Mouse (Mus musculus) thymus, adult 2 months (tissue): ENCODE measurements around the gene Top3a. TPM values are rescaled to one million over a fixed set of nuclear protein-coding genes. Genes with fewer than 3 reads are reported as not detected.

Experiments
- DNase-seq: peaks from one replicate; pipeline ENCODE4 v3.0.0; 2021
- H3K27ac ChIP-seq: fragments of 200-500 bp; 2 replicates; pipeline ENCODE4 v1.5.1; 2012; ENCODE audit warnings: low read length, control low read depth; ENCODE audit not compliant: control insufficient read depth, insufficient read depth
- H3K27me3 ChIP-seq: fragments of 200-500 bp; 2 replicates; pipeline ENCODE4 v1.6.1; 2012; ENCODE audit warnings: mild to moderate bottlenecking, low read length, moderate library complexity, mixed read lengths; ENCODE audit not compliant: control insufficient read depth, insufficient read depth
- H3K36me3 ChIP-seq: fragments of 200-500 bp; 2 replicates; pipeline ENCODE4 v1.6.1; 2012; ENCODE audit warnings: mild to moderate bottlenecking, low read length, moderate library complexity; ENCODE audit not compliant: control insufficient read depth, insufficient read depth
- H3K4me1 ChIP-seq: fragments of 200-500 bp; replicated peaks from 2 replicates; pipeline ENCODE4 v1.6.1; 2012; ENCODE audit warnings: low read length; ENCODE audit not compliant: control insufficient read depth, insufficient read depth
- H3K4me3 ChIP-seq: fragments of 200-500 bp; 2 replicates; pipeline ENCODE4 v1.5.1; 2012; ENCODE audit warnings: mild to moderate bottlenecking, low read length, control low read depth, moderate library complexity; ENCODE audit not compliant: control insufficient read depth, insufficient read depth
- CTCF ChIP-seq: fragments of 200-500 bp; IDR thresholded peaks from 2 replicates; pipeline ENCODE4 v1.5.1; 2012; ENCODE audit warnings: mild to moderate bottlenecking, control low read depth, low read length, moderate library complexity, borderline replicate concordance; ENCODE audit not compliant: control insufficient read depth, poor library complexity, insufficient read depth; ENCODE audit errors: extremely low read depth
- POLR2A ChIP-seq: fragments of 200-500 bp; IDR thresholded peaks from 2 replicates; pipeline ENCODE4 v1.6.1; 2012; ENCODE audit warnings: mild to moderate bottlenecking, low read length, control low read depth, moderate library complexity; ENCODE audit not compliant: control insufficient read depth, poor library complexity, insufficient read depth; ENCODE audit errors: extremely low read depth
- WGBS: fragments of 180-500 bp; shearing (Covaris S2); methylation state at CpG from one replicate; pipeline ENCODE4 v1.1.7; 2018; 5-methylcytosine and 5-hydroxymethylcytosine counted together
- polyA plus RNA-seq: library from polyadenylated mRNA; depleted of rRNA; stranded (reverse); fragments of >200 nt; gene quantifications from 2 replicates; pipeline ENCODE4 v1.2.3, GENCODE M21; 2012

Gene Top3a
- polyA plus RNA-seq, 1 experiment = 17.9 TPM

GRCm38 (mm10) chr11:60708631-60709030 lies 68.5 kb downstream of the Top3a start:
- DNase-seq = no peak
- TF ChIP-seq POLR2A = no peak
- no peak for TF ChIP-seq CTCF
- no peak overlapping the region for H3K27ac ChIP-seq
- H3K36me3 ChIP-seq = peaks cover 51% of the 10 kb centered on the region
- H3K4me3 ChIP-seq = no peak overlapping the region
- H3K4me1 ChIP-seq = no peaks in the 10 kb centered on the region
- no peaks in the 10 kb centered on the region for H3K27me3 ChIP-seq
- WGBS = 96% methylated on average over 10 of the region's 10 CpGs

- no peak for DNase-seq
- no peaks in the 10 kb centered on the region for H3K27me3 ChIP-seq
- peaks cover 43% of the 10 kb centered on the region for H3K36me3 ChIP-seq
- WGBS = 87% methylated on average over 3 of the region's 3 CpGs
- no peaks in the 10 kb centered on the region for H3K4me1 ChIP-seq
- H3K27ac ChIP-seq = no peak overlapping the region
- no peak overlapping the region for H3K4me3 ChIP-seq
- no peak for TF ChIP-seq POLR2A
- TF ChIP-seq CTCF = no peak
These were observed 69.5 kb downstream of the Top3a start for GRCm38 (mm10) chr11:60707672-60708071.

GRCm38 (mm10) chr11:60706696-60707480 lies 70.3 kb downstream of the Top3a start:
- no peak overlapping the region for H3K27ac ChIP-seq
- 94% methylated on average over 14 of the region's 14 CpGs for WGBS
- no peak overlapping the region for H3K4me3 ChIP-seq
- H3K27me3 ChIP-seq = no peaks in the 10 kb centered on the region
- no peak for DNase-seq
- H3K4me1 ChIP-seq = no peaks in the 10 kb centered on the region
- peaks cover 36% of the 10 kb centered on the region for H3K36me3 ChIP-seq
- no peak for TF ChIP-seq POLR2A

GRCm38 (mm10) chr11:60706076-60706475 lies 71.1 kb downstream of the Top3a start:
- Histone ChIP-seq H3K36me3 (peaks cover 30% of the 10 kb centered on the region), H3K4me1 (no peaks in the 10 kb centered on the region), H3K4me3 (no peak overlapping the region), H3K27me3 (no peaks in the 10 kb centered on the region), H3K27ac (no peak overlapping the region)
- no peak for TF ChIP-seq CTCF
- TF ChIP-seq POLR2A = no peak
- DNase-seq = no peak
- over 99% methylated on average over 7 of the region's 7 CpGs for WGBS

GRCm38 (mm10) chr11:60705255-60705654 lies 71.9 kb downstream of the Top3a start:
- Histone ChIP-seq H3K27me3 (no peaks in the 10 kb centered on the region), H3K4me1 (peaks cover 6% of the 10 kb centered on the region), H3K4me3 (no peak overlapping the region), H3K27ac (no peak overlapping the region), H3K36me3 (peaks cover 29% of the 10 kb centered on the region)
- WGBS = 93% methylated on average over 3 of the region's 3 CpGs
- TF ChIP-seq POLR2A (no peak), CTCF (no peak)
- DNase-seq = no peak

- peaks cover 8% of the 10 kb centered on the region for H3K4me1 ChIP-seq
- DNase-seq = no peak
- no peak overlapping the region for H3K4me3 ChIP-seq
- peaks cover 22% of the 10 kb centered on the region for H3K36me3 ChIP-seq
- WGBS = 97% methylated on average over 19 of the region's 19 CpGs
- H3K27me3 ChIP-seq = no peaks in the 10 kb centered on the region
- TF ChIP-seq CTCF = no peak
- TF ChIP-seq POLR2A = no peak
- no peak overlapping the region for H3K27ac ChIP-seq
These were observed 72.9 kb downstream of the Top3a start for GRCm38 (mm10) chr11:60704023-60704880.

GRCm38 (mm10) chr11:60703131-60703530 lies 74.0 kb downstream of the Top3a start:
- Histone ChIP-seq H3K4me3 (no peak overlapping the region), H3K27me3 (no peaks in the 10 kb centered on the region), H3K27ac (no peak overlapping the region), H3K4me1 (peaks cover 14% of the 10 kb centered on the region), H3K36me3 (peaks cover 15% of the 10 kb centered on the region)
- DNase-seq = peak; percentile 71
- TF ChIP-seq CTCF (peak; percentile 73; the same call in 1 of the 2 replicates), POLR2A (no peak)
- 57% methylated on average over 4 of the region's 4 CpGs for WGBS
